Mouse (Mus musculus) midbrain, embryonic 13.5 days (tissue): ENCODE data around the gene Adcy6. TPM values are rescaled to one million over a fixed set of nuclear protein-coding genes. Genes with fewer than 3 reads are reported as not detected.

Source experiments
- ATAC-seq: fragments of 200-750 bp; cut with Nextera tagmentation; 2 replicates; pipeline ENCODE4 v1.8.0; 2017; ENCODE audit warnings: mild to moderate bottlenecking, moderate TSS enrichment, moderate library complexity
- H3K27ac ChIP-seq: fragments of 300-500 bp; sonication (generic); 2 replicates; pipeline ENCODE4 v1.5.1; 2015; ENCODE audit warnings: inconsistent platforms, mild to moderate bottlenecking, moderate library complexity
- H3K27me3 ChIP-seq: fragments of 300-500 bp; sonication (generic); 2 replicates; pipeline ENCODE4 v1.6.1; 2015; ENCODE audit warnings: mild to moderate bottlenecking, inconsistent platforms
- H3K36me3 ChIP-seq: fragments of 300-500 bp; sonication (generic); 2 replicates; pipeline ENCODE4 v1.6.1; 2015; ENCODE audit warnings: mild to moderate bottlenecking, inconsistent platforms
- H3K4me1 ChIP-seq: fragments of 300-500 bp; sonication (generic); replicated peaks from 2 replicates; pipeline ENCODE4 v1.6.1; 2015; ENCODE audit warnings: inconsistent platforms
- H3K4me2 ChIP-seq: fragments of 300-500 bp; sonication (generic); replicated peaks from 2 replicates; pipeline ENCODE4 v1.6.1; 2015; ENCODE audit warnings: moderate library complexity, mild to moderate bottlenecking, inconsistent platforms
- H3K4me3 ChIP-seq: fragments of 300-500 bp; sonication (generic); replicated peaks from 2 replicates; pipeline ENCODE4 v1.5.1; 2015; ENCODE audit warnings: mild to moderate bottlenecking, inconsistent platforms
- H3K9ac ChIP-seq: fragments of 300-500 bp; sonication (generic); replicated peaks from 2 replicates; pipeline ENCODE4 v1.6.1; 2015; ENCODE audit warnings: mild to moderate bottlenecking, inconsistent platforms
- H3K9me3 ChIP-seq: fragments of 300-500 bp; sonication (generic); 2 replicates; pipeline ENCODE4 v1.6.1; 2016; ENCODE audit warnings: mild to moderate bottlenecking, inconsistent platforms
- WGBS: fragments of 180-500 bp; shearing (Covaris S2); methylation state at CpG from one replicate; pipeline ENCODE4 v1.1.7; 2015; 5-methylcytosine and 5-hydroxymethylcytosine counted together
- polyA plus RNA-seq: library from polyadenylated mRNA; unstranded; fragments of >200 nt; fragmentation: Nextera tagmentation; extraction: Ambion mirVana; gene quantifications from 2 replicates; pipeline ENCODE4 v1.2.1, GENCODE M21; 2015

Gene Adcy6
- polyA plus RNA-seq: 10.6 and 13.0 TPM in 2 replicates

DNA sequence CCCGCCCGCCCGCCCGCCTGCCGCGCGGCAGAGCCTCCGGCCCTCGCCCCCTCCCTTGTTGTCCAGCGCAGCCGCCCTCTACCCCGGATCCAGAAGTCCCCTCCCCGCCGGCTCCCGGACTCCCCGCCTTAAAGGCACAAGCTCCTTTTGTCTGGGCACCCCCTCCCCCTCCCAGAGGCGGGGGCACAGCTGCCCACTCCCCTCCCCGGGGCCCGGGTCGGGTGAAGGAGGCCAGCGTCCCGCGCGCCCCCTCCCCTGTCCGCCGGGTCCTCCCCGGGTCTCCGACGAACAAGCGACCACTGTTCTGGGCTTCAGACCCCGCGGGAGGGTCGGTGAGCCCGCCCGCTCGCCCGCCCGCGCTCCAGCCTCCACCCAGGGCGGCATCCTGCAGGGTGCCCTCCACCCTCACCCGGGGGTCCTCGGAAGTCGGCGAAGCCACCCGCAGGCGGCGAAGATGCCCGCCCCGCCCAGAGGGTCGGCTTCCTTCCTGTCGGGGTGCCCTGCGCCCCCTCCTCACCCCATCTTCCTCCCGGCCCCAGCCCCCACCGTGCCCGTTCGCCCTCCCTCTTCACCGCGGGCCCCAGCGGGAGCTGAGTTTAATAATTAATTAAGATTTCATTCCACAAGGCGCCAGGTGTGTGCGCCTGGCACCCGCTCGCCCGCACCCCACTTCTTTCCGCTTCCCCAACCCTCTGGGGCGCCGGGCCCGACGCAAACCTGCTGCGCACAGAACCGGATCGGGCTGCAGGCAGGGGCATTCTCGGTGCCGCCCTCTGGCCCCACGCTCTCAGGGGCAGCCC is at the start of gene Adcy6:
Adcy6 (minus strand) TSS at position 746 of the 800 bp plus-strand sequence.
- peak within 1 kb of the TSS; percentile 74 for H3K4me3 ChIP-seq
- H3K4me1 ChIP-seq: peaks cover 39% of the 10 kb centered on the region
- H3K9ac ChIP-seq: peak within 1 kb of the TSS; percentile 86
- H3K27ac ChIP-seq: peak within 1 kb of the TSS; percentile 85
- no peaks in the 10 kb centered on the region for H3K9me3 ChIP-seq
- ATAC-seq: peak; percentile 85
- H3K36me3 ChIP-seq: peaks cover 3% of the 10 kb centered on the region
- H3K27me3 ChIP-seq: no peaks in the 10 kb centered on the region
- H3K4me2 ChIP-seq: peak within 1 kb of the TSS; percentile 87
- under 1% methylated on average over 68 of the region's 75 CpGs for WGBS

DNA sequence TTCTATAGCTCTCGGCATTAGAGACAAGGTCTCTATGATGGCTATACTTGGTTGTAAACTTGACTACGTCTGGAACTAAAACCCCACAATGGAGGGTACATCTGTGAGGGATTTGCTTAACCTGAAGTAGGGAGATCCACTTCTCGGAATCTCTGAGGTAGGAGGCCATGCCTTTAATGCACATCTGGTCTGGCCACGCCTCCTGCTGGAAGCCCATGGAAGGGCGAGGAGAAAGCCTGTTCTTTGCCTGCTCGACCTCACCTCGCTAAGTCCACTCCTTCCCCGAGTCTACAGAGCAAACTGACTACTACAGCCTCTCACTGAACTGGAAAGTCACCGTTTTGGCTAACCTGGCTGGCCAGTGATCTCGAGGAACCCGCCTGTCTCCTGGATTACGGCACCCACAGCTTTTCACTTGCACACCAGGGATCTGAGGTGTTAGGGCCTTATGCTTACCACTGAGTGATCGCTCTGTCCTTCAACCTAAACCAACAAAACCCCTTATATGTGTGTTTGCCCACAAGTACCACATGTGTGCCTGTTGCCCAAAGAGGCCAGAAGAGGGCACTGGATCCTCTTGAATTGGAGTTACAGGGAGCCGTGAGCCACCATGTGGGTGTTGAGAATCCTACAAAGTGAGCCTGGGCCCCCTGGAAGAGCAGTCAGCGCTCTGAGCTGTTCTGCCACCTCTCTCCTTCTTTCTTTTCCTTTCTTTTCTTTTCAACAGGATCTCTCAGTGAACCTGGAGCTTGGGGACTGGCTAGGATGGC is 47.3 kb upstream of the Adcy6 start:
- WGBS: 84% methylated on average over 15 of the region's 15 CpGs
- Histone ChIP-seq H3K36me3 (peaks cover 71% of the 10 kb centered on the region), H3K9me3 (no peaks in the 10 kb centered on the region), H3K9ac (no peak overlapping the region), H3K4me1 (peaks cover 16% of the 10 kb centered on the region), H3K4me3 (no peak overlapping the region), H3K27ac (no peak overlapping the region), H3K4me2 (no peak overlapping the region), H3K27me3 (no peaks in the 10 kb centered on the region)
- ATAC-seq: no peak

DNA sequence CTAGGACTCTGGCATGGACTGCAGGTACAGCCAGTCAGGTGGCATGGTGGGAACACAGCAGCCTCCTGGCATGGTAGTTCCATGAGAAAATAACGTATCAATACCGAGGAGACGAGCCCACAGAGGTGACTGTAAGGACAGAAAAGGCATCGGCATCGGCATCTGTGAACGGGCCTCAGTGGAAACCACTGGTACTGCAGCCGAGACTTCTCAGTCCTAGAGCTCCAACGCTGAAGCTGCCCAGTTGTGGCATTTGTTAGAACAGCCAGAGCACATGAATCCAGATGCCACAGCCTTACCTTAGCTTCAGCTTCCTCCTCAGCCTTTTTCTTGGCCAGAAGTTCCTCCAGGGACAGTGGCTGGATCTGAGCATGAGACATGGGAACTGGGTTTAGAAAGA is 42.3 kb upstream of the Adcy6 start:
- H3K27me3 ChIP-seq: no peaks in the 10 kb centered on the region
- H3K4me1 ChIP-seq: no peaks in the 10 kb centered on the region
- H3K36me3 ChIP-seq: peaks cover 100% of the 10 kb centered on the region
- H3K9me3 ChIP-seq: no peaks in the 10 kb centered on the region
- no peak overlapping the region for H3K9ac ChIP-seq
- H3K27ac ChIP-seq: no peak overlapping the region
- no peak for ATAC-seq
- H3K4me2 ChIP-seq: no peak overlapping the region
- no peak overlapping the region for H3K4me3 ChIP-seq
- WGBS: 94% methylated on average over 8 of the region's 8 CpGs

DNA sequence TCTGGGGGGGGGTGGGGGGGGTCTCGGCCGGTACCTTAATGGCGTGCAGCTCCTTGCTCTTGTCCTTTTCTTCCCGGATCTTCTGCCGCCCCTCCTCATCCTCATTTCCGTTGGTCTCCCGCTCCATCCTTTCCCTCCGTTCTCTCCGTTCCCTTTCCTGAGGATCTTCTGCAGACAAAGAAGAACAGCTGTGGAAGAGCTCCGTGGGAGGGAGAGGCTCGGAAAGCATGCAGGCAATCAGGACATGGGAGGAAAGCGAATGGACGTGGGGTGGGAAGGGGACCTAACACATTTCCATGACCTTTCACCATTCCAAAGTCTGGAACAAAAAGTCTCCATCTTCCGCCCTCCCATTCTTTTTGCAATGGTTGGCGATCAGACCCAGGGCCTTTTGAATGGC is 41.6 kb upstream of the Adcy6 start:
- H3K4me1 ChIP-seq: no peaks in the 10 kb centered on the region
- WGBS: 94% methylated on average over 15 of the region's 15 CpGs
- no peaks in the 10 kb centered on the region for H3K9me3 ChIP-seq
- no peak overlapping the region for H3K4me2 ChIP-seq
- no peak for ATAC-seq
- H3K4me3 ChIP-seq: no peak overlapping the region
- peaks cover 100% of the 10 kb centered on the region for H3K36me3 ChIP-seq
- no peak overlapping the region for H3K9ac ChIP-seq
- no peak overlapping the region for H3K27ac ChIP-seq
- H3K27me3 ChIP-seq: no peaks in the 10 kb centered on the region

DNA sequence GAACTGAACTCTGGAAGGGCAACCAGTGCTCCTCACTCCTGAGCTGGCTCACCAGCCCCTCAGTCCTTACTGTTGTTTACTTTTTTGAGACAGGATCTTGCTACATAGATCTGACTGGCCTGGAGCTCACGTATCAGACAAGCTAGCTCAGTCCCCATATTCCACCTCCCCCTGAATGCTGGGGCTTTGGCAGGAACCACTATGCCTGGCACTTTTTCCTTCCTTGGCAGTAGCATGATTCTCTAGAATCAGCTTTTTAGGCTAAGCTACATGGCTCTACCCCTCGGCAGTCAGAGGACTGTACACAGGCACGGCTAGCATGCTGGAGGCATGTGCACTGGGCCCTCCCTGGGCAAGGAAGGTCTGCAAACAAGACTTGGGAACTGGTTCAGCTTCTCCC is 38.2 kb upstream of the Adcy6 start:
- H3K4me2 ChIP-seq: no peak overlapping the region
- peaks cover 100% of the 10 kb centered on the region for H3K36me3 ChIP-seq
- no peak overlapping the region for H3K9ac ChIP-seq
- WGBS: 95% methylated on average over 3 of the region's 3 CpGs
- no peaks in the 10 kb centered on the region for H3K27me3 ChIP-seq
- no peak for ATAC-seq
- H3K27ac ChIP-seq: no peak overlapping the region
- H3K4me3 ChIP-seq: no peak overlapping the region
- H3K9me3 ChIP-seq: no peaks in the 10 kb centered on the region
- no peaks in the 10 kb centered on the region for H3K4me1 ChIP-seq

DNA sequence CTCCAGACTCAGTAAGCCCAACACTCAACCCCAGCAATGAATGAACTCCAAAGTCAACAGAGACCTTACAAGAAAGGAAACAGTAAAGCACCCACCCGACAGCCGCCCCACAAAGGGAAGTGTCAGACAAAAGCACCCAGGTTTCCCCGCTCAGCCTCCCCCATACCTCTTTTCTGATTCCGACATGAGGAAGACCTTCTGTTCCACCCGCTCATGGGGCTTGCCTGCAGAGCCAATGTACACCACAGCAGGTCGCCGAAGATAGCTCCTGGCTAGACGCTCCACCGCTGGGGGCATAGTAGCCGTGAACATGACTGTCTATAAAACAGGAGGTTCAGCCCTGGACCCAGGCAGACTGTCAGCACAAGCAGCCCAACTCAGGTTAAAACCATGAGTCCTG is 37.4 kb upstream of the Adcy6 start:
- no peak overlapping the region for H3K9ac ChIP-seq
- H3K27me3 ChIP-seq: no peaks in the 10 kb centered on the region
- ATAC-seq: no peak
- H3K4me1 ChIP-seq: no peaks in the 10 kb centered on the region
- H3K27ac ChIP-seq: no peak overlapping the region
- peaks cover 100% of the 10 kb centered on the region for H3K36me3 ChIP-seq
- H3K4me2 ChIP-seq: no peak overlapping the region
- no peaks in the 10 kb centered on the region for H3K9me3 ChIP-seq
- 93% methylated on average over 10 of the region's 10 CpGs for WGBS
- H3K4me3 ChIP-seq: no peak overlapping the region

DNA sequence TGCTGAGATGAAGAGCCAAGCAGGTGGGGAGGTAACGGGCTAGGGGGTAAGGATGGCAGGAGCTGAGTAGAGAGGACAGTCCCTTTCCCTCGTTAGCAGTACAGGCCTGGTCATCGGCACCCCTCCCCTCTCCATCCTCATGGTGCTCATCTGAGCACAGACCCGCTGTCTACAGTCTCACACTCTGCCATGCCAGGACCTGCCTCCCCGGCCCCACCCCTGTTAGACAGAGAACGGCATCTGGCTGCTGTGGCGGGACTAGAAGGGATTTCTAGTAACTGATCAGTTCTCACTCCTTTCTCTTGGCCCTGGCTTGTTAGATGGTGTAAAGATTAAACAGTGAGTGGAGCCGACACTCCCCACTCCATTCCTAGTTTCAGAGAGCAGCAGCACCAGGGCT is 36.9 kb upstream of the Adcy6 start:
- no peaks in the 10 kb centered on the region for H3K4me1 ChIP-seq
- WGBS: 85% methylated on average over 8 of the region's 8 CpGs
- peaks cover 100% of the 10 kb centered on the region for H3K36me3 ChIP-seq
- ATAC-seq: no peak
- no peak overlapping the region for H3K9ac ChIP-seq
- H3K27ac ChIP-seq: no peak overlapping the region
- H3K9me3 ChIP-seq: no peaks in the 10 kb centered on the region
- H3K4me2 ChIP-seq: no peak overlapping the region
- H3K4me3 ChIP-seq: no peak overlapping the region
- no peaks in the 10 kb centered on the region for H3K27me3 ChIP-seq

DNA sequence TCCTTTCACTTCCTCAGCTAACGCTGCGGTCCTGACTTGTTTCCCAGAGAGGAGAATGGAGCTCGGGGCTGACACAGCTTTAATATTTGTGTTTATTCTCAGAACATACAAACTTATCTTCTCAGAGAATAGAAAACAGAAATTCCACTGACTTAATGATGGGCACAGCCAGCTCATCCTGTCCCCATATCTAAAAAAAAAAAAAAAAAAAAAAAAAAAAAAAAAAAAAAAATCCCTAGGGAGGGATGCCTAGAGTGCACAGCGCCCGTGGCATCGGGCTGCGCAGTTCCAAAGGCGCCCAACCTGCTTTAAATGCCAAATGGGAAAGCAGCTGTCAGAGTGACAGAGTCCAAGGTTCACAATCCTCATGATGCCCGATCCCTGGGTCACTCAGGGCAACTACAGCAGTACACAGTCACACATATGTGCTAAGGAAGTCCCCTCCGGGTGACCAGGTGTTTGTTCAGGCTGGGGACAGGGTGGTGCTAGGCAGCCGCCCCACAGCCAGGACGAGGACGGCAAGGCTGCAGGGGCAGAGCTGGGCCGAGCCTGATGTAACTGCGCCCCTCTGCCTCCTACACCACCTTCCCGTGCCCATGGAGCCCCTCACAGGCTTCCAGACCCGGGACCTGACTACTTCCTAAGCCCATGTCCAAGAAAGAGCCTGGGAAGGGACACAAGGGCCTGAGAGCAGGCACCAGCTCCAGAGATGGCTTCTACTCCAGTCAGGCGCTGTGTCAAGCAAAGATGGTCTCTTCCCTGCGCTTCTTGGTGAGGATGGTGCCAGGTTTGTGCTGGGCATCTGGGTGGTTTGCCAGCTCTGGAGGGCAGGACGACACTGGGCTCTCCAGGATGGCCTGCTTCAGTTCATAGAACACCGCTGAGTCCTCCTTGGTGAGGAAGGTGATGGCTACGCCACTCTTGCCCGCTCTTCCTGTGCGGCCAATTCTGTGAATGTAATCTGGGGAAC is 35.5 kb upstream of the Adcy6 start:
- Histone ChIP-seq H3K4me3 (no peak overlapping the region), H3K9ac (no peak overlapping the region), H3K27ac (peak overlapping the region; percentile 19; the same call in 1 of the 2 replicates), H3K4me2 (no peak overlapping the region), H3K9me3 (no peaks in the 10 kb centered on the region), H3K27me3 (no peaks in the 10 kb centered on the region), H3K36me3 (peaks cover 100% of the 10 kb centered on the region), H3K4me1 (no peaks in the 10 kb centered on the region)
- WGBS: 93% methylated on average over 24 of the region's 24 CpGs
- no peak for ATAC-seq

DNA sequence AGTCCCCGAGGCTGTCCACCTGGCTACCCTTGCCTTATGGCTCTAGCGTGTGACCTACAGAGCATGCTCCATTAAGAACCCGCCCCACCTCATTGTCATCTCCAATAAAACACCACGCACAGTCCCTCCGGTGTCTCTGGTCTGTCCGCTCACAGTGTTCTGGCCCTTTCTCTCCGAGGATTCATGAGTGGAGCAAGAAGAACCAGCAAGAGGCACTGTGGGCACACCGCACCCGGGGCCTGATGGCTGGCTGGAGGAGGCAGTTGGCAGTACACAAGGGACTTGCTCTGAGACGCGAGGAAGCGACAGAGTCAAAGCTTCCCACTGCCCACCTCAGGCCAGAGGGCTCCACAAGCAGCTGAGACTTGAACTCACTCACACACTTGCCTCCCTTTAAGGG is 34.5 kb upstream of the Adcy6 start:
- H3K36me3 ChIP-seq: peaks cover 100% of the 10 kb centered on the region
- H3K9me3 ChIP-seq: no peaks in the 10 kb centered on the region
- H3K27ac ChIP-seq: 0 out of 2 replicates have a peak overlapping the region, but pooled peaks have one; percentile 30
- no peak overlapping the region for H3K4me2 ChIP-seq
- no peak for ATAC-seq
- no peak overlapping the region for H3K4me3 ChIP-seq
- WGBS: 84% methylated on average over 12 of the region's 12 CpGs
- no peaks in the 10 kb centered on the region for H3K4me1 ChIP-seq
- H3K9ac ChIP-seq: no peak overlapping the region
- no peaks in the 10 kb centered on the region for H3K27me3 ChIP-seq

DNA sequence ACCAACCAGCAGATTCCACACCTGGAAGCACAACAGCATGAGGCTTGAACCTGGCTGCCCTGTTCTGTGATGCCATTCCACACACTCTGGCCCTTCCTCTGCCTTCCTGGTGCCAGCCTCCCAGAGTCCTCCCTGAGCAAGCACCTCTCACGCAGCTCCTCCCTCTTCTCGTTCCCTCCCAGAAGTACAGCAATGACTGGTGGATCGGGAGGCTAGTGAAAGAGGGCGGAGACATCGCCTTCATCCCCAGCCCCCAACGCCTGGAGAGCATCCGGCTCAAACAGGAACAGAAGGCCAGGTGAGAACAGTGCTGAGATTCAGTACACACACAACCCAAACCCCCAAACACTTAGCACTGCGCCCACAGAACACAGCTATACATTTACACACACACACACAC is 30.3 kb upstream of the Adcy6 start:
- WGBS: 39% methylated on average over 8 of the region's 8 CpGs
- H3K36me3 ChIP-seq: peaks cover 66% of the 10 kb centered on the region
- no peak overlapping the region for H3K27ac ChIP-seq
- H3K9ac ChIP-seq: no peak overlapping the region
- no peaks in the 10 kb centered on the region for H3K9me3 ChIP-seq
- no peak overlapping the region for H3K4me3 ChIP-seq
- no peak overlapping the region for H3K4me2 ChIP-seq
- peaks cover 31% of the 10 kb centered on the region for H3K4me1 ChIP-seq
- ATAC-seq: no peak
- H3K27me3 ChIP-seq: no peaks in the 10 kb centered on the region

DNA sequence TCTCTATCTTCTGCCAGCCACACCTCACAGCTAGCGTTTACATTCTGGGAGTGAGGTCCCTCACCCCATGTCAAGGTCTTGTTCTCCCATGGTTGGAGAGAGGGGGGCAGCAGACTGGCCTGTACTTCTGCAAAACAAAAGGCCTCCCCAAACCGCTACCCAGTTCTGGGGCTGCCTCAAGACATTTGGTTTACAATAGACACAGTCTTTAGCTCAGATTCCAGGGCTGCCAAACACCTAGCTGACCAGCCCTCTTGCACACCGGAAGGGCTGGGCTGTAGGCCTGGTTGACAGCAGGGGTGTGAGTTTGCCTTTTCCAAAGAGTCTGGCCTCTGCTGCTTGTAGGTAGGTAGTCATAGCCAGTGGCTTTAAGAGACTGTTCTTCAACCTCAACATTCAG is 27.3 kb upstream of the Adcy6 start:
- no peaks in the 10 kb centered on the region for H3K9me3 ChIP-seq
- no peak overlapping the region for H3K27ac ChIP-seq
- peak overlapping the region; percentile 93 for H3K4me2 ChIP-seq
- peaks cover 36% of the 10 kb centered on the region for H3K36me3 ChIP-seq
- peak overlapping the region; percentile 78 for H3K4me3 ChIP-seq
- H3K4me1 ChIP-seq: peaks cover 51% of the 10 kb centered on the region
- peak overlapping the region; percentile 96; the same call in 1 of the 2 replicates for H3K9ac ChIP-seq
- 39% methylated on average over 3 of the region's 3 CpGs for WGBS
- H3K27me3 ChIP-seq: no peaks in the 10 kb centered on the region; the same call in 1 of the 2 replicates
- ATAC-seq: no peak
